Mouse (Mus musculus): ENCODE results near the gene Camk2d.

GRCm38 (mm10) chr3:126598881-126599280 lies 2.8 kb downstream of the Camk2d start:
- TF ChIP-seq CTCF (IDR thresholded peaks at IDR 0.05; ENCODE audit: control insufficient read depth, insufficient read depth, insufficient replicate concordance, low read depth, low read length) = no peak
- no peak for TF ChIP-seq POLR2A (IDR thresholded peaks at IDR 0.05; ENCODE audit: control insufficient read depth, low read depth, low read length)
